ENCODE assay signal across 21 mouse cellular contexts in genomic region chr19:40446525-40446924, GRCm38 (mm10).
DNase-seq lines count a peak whose midpoint lies in the region; TF ChIP-seq lines count a peak whose summit lies in the region.
"Had no signal": no experiment of that assay in that cellular context is flagged by ENCODE, and none has a peak within 500 bp of the region (broad histone marks: within the 10 kb centered on the region; RNA-seq: fewer than 3 reads in every experiment).

No protein-coding gene starts in this region.

- TF ChIP-seq POLR2A in embryonic fibroblast, embryonic 13.5 days (IDR thresholded peaks at IDR 0.05; ENCODE audit: low read depth, low read length): no peak

- DNase-seq in left cerebral cortex, adult 18-20 months (ENCODE audit: low spot score in 2 of 2): peak; percentile 34 to 52
- DNase-seq in left cerebral cortex, postnatal 10 days (ENCODE audit: extremely low spot score in 1 of 2, low spot score in 2 of 2): no peak
- DNase-seq in right cerebral cortex, adult 2 months (ENCODE audit: low spot score in 2 of 2): peak; percentile 37 to 49
- DNase-seq in right cerebral cortex, postnatal 10 days (ENCODE audit: low spot score in 2 of 2): no peak
- DNase-seq in brain, adult 2 months (ENCODE audit: low read depth, low spot score): peak; percentile 72
- no peak for DNase-seq in layer of hippocampus, adult 9-11 months
- DNase-seq: adrenal gland, adult 2 months; adrenal gland, postnatal 10 days; adrenal gland, postnatal 25 days; cerebellum, adult 18-20 months; cerebellum, adult 8-10 months; cerebellum, adult 9-11 months; cerebellum, postnatal 14 days; cerebellum, postnatal 36 days; embryo, embryonic 11 days; forebrain, postnatal 0 days had no signal

- H3K27ac ChIP-seq in embryonic fibroblast, embryonic 13.5 days (ENCODE audit: insufficient read depth, low read length): peak overlapping the region; percentile 44; the same call in 1 of the 2 replicates
- H3K27ac ChIP-seq: embryonic facial prominence, embryonic 13.5 days; embryonic facial prominence, embryonic 15.5 days; forebrain, embryonic 13.5 days; forebrain, embryonic 15.5 days had no signal

- H3K4me3 ChIP-seq in embryonic fibroblast, embryonic 13.5 days (ENCODE audit: insufficient read depth, low read length): no peak overlapping the region
- H3K4me3 ChIP-seq: embryonic facial prominence, embryonic 13.5 days; embryonic facial prominence, embryonic 15.5 days; forebrain, embryonic 13.5 days; forebrain, embryonic 15.5 days had no signal

- intact Hi-C loops in left cerebral cortex, postnatal 10 days (cut with DNase I): no loop called here

- TF ChIP-seq CTCF in embryonic fibroblast, embryonic 13.5 days (IDR thresholded peaks at IDR 0.05; ENCODE audit: borderline replicate concordance, insufficient read depth, low read length): no peak

- peaks cover 8% of the 10 kb centered on the region for H3K4me1 ChIP-seq in embryonic fibroblast, embryonic 13.5 days (ENCODE audit: control insufficient read depth, insufficient read depth, low read length)
- H3K4me1 ChIP-seq: embryonic facial prominence, embryonic 13.5 days; embryonic facial prominence, embryonic 15.5 days; forebrain, embryonic 13.5 days; forebrain, embryonic 15.5 days had no signal

Comparison
In these comparisons a context has a peak if more than half of its experiments do, and no peak if none do; other contexts are left out.
1. DNase-seq: peak in left cerebral cortex, adult 18-20 months (2 of 2), right cerebral cortex, adult 2 months (2 of 2) and brain, adult 2 months (single experiment); none in left cerebral cortex, postnatal 10 days (0 of 2), right cerebral cortex, postnatal 10 days (0 of 2) and layer of hippocampus, adult 9-11 months (single experiment).